Mouse (Mus musculus) E14TG2a.4 (cell line): Measurements from ENCODE around the gene Kat6b.

Source experiments
- H3K27me3 ChIP-seq: 2 replicates; pipeline ENCODE4 v1.6.1; 2014; ENCODE audit warnings: low read length, control low read depth; ENCODE audit not compliant: insufficient read depth
- H3K36me3 ChIP-seq: 2 replicates; pipeline ENCODE4 v1.6.1; 2014; ENCODE audit warnings: low read length, control low read depth; ENCODE audit not compliant: insufficient read depth
- H3K4me1 ChIP-seq: replicated peaks from 2 replicates; pipeline ENCODE4 v1.6.1; 2014; ENCODE audit warnings: low read depth, low read length, control low read depth
- H3K4me3 ChIP-seq: replicated peaks from 2 replicates; pipeline ENCODE4 v1.5.1; 2014; ENCODE audit warnings: mild to moderate bottlenecking, low read length
- H3K9me3 ChIP-seq: 2 replicates; pipeline ENCODE4 v1.6.1; 2014; ENCODE audit warnings: low read length, control low read depth
- CTCF ChIP-seq: conservative IDR thresholded peaks from 2 replicates; pipeline ENCODE4 v1.5.1; 2014; ENCODE audit warnings: low read length
- NANOG ChIP-seq: IDR thresholded peaks from 2 replicates; pipeline ENCODE4 v1.6.1; 2014; ENCODE audit warnings: borderline replicate concordance, low read length, mixed read lengths
- POU5F1 ChIP-seq: IDR thresholded peaks from 2 replicates; pipeline ENCODE4 v1.6.1; 2014; ENCODE audit warnings: low read length, borderline replicate concordance

The Kat6b gene

GRCm38 (mm10) chr14:21610224-21610623, 129.0 kb downstream of the Kat6b start:
- peaks cover 87% of the 10 kb centered on the region for H3K4me1 ChIP-seq
- H3K27me3 ChIP-seq = no peaks in the 10 kb centered on the region
- no peak overlapping the region for H3K4me3 ChIP-seq
- peaks cover 92% of the 10 kb centered on the region for H3K36me3 ChIP-seq
- H3K9me3 ChIP-seq = no peaks in the 10 kb centered on the region
- TF ChIP-seq NANOG = no peak
- peak; percentile 78 for TF ChIP-seq CTCF

- TF ChIP-seq CTCF (no peak), POU5F1 (no peak), NANOG (no peak)
- peaks cover 91% of the 10 kb centered on the region for H3K36me3 ChIP-seq
These were observed 131.8 kb downstream of the Kat6b start for GRCm38 (mm10) chr14:21613031-21613430.

GRCm38 (mm10) chr14:21614103-21614502, 132.9 kb downstream of the Kat6b start:
- H3K36me3 ChIP-seq = peaks cover 90% of the 10 kb centered on the region
- H3K27me3 ChIP-seq = no peaks in the 10 kb centered on the region
- TF ChIP-seq NANOG = no peak
- TF ChIP-seq CTCF = no peak
- TF ChIP-seq POU5F1 = no peak
- H3K9me3 ChIP-seq = no peaks in the 10 kb centered on the region
- peaks cover 84% of the 10 kb centered on the region for H3K4me1 ChIP-seq
- H3K4me3 ChIP-seq = no peak overlapping the region

More at GRCm38 (mm10) chr14:21613031-21613430, 131.8 kb downstream of the Kat6b start:
- no peak overlapping the region for H3K4me3 ChIP-seq
- peaks cover 87% of the 10 kb centered on the region for H3K4me1 ChIP-seq
- no peaks in the 10 kb centered on the region for H3K27me3 ChIP-seq
- H3K9me3 ChIP-seq = no peaks in the 10 kb centered on the region

- TF ChIP-seq CTCF = no peak
- TF ChIP-seq NANOG = no peak
- TF ChIP-seq POU5F1 = no peak
- Histone ChIP-seq H3K4me1 (peaks cover 82% of the 10 kb centered on the region), H3K4me3 (no peak overlapping the region), H3K36me3 (peaks cover 93% of the 10 kb centered on the region), H3K27me3 (no peaks in the 10 kb centered on the region), H3K9me3 (no peaks in the 10 kb centered on the region)
These were observed 134.6 kb downstream of the Kat6b start for GRCm38 (mm10) chr14:21615853-21616252.

- Histone ChIP-seq H3K4me3 (no peak overlapping the region), H3K4me1 (peaks cover 81% of the 10 kb centered on the region)
- TF ChIP-seq POU5F1 (no peak), CTCF (no peak), NANOG (no peak)
These were observed 136.2 kb downstream of the Kat6b start for GRCm38 (mm10) chr14:21617221-21617980.

GRCm38 (mm10) chr14:21619951-21620350, 138.7 kb downstream of the Kat6b start:
- H3K27me3 ChIP-seq = no peaks in the 10 kb centered on the region
- H3K4me3 ChIP-seq = no peak overlapping the region
- no peak for TF ChIP-seq CTCF
- TF ChIP-seq POU5F1 = no peak
- TF ChIP-seq NANOG = no peak
- H3K4me1 ChIP-seq = peaks cover 80% of the 10 kb centered on the region
- H3K9me3 ChIP-seq = no peaks in the 10 kb centered on the region
- H3K36me3 ChIP-seq = peaks cover 90% of the 10 kb centered on the region

More at GRCm38 (mm10) chr14:21617221-21617980, 136.2 kb downstream of the Kat6b start:
- no peaks in the 10 kb centered on the region for H3K9me3 ChIP-seq
- no peaks in the 10 kb centered on the region for H3K27me3 ChIP-seq
- peaks cover 91% of the 10 kb centered on the region for H3K36me3 ChIP-seq

- Histone ChIP-seq H3K4me1 (peaks cover 59% of the 10 kb centered on the region), H3K27me3 (no peaks in the 10 kb centered on the region), H3K4me3 (no peak overlapping the region), H3K9me3 (no peaks in the 10 kb centered on the region), H3K36me3 (peaks cover 96% of the 10 kb centered on the region)
- TF ChIP-seq NANOG (no peak), CTCF (no peak), POU5F1 (no peak)
These were observed 144.7 kb downstream of the Kat6b start for GRCm38 (mm10) chr14:21625946-21626345.

- no peaks in the 10 kb centered on the region for H3K9me3 ChIP-seq
- peaks cover 24% of the 10 kb centered on the region for H3K4me1 ChIP-seq
- H3K4me3 ChIP-seq = no peak overlapping the region
- no peak for TF ChIP-seq POU5F1
- TF ChIP-seq CTCF = no peak
- no peak for TF ChIP-seq NANOG
- H3K27me3 ChIP-seq = no peaks in the 10 kb centered on the region
- H3K36me3 ChIP-seq = peaks cover 100% of the 10 kb centered on the region
These were observed 150.5 kb downstream of the Kat6b start for GRCm38 (mm10) chr14:21631665-21632200.
